Mouse (Mus musculus) adrenal gland, postnatal 36 days (tissue): ENCODE measurements around the gene Ctsll3. TPM values are rescaled to one million over a fixed set of nuclear protein-coding genes. Genes with fewer than 3 reads are reported as not detected.

Source experiments
- total RNA-seq, 2 experiments: library from RNA; stranded (reverse); gene quantifications; 2 replicates each; pipeline ENCODE4 v1.2.3; 2021

Gene Ctsll3
- total RNA-seq, 2 experiments from 2014 or later: not detected

Other genes with a start within 250 kb of the Ctsll3 start
- gene Dapk1, start 200.9 kb downstream of the Ctsll3 start, total RNA-seq: 10 to 100 TPM; 15.1 to 21.7 TPM
- gene BC051665, start 16.5 kb downstream of the Ctsll3 start, total RNA-seq: not detected
- 100 to 1,000 TPM in 1 of 2 experiments, under 1 TPM in 1; 0.50 to 108 TPM for gene 4930486L24Rik, start 61.6 kb upstream of the Ctsll3 start, total RNA-seq
- under 1 TPM; 0.36 to 0.99 TPM for gene Gm49392, start 94.0 kb upstream of the Ctsll3 start, total RNA-seq
- gene Ctla2b, start 94.6 kb upstream of the Ctsll3 start, total RNA-seq: 1 to 10 TPM; 2.7 to 5.4 TPM
- gene Tpbpb, start 102.0 kb upstream of the Ctsll3 start, total RNA-seq: not detected
- not detected for gene Gm49393, start 132.7 kb upstream of the Ctsll3 start, total RNA-seq
- gene Gm49391, start 133.7 kb upstream of the Ctsll3 start, total RNA-seq: 1 to 10 TPM in 1 of 2 experiments, under 1 TPM in 1; 0.59 to 2.7 TPM
- 10 to 100 TPM; 30.3 to 51.8 TPM for gene Ctla2a, start 133.8 kb upstream of the Ctsll3 start, total RNA-seq
- not detected for gene Tpbpa, start 139.1 kb upstream of the Ctsll3 start, total RNA-seq
- gene Ctsj, start 203.1 kb upstream of the Ctsll3 start, total RNA-seq: not detected
- gene Ctsq, start 237.8 kb upstream of the Ctsll3 start, total RNA-seq: not detected